Mouse (Mus musculus): ENCODE results near the gene Zfp846.

- TF ChIP-seq CTCF (IDR thresholded peaks at IDR 0.05; ENCODE audit: low read depth) (no peak), EP300 (IDR thresholded peaks at IDR 0.05; ENCODE audit: low read depth) (no peak)
Observed at GRCm38 (mm10) chr9:20652260-20652658, 71.2 kb downstream of the Zfp846 start.

Data from liver, embryonic 14.5 days (tissue).